Mouse (Mus musculus): ENCODE measurements at regions not wholly inside any gene's neighbourhood (a gene's known extent, or its start where the extent isn't known, plus 50 kb on each side); places are given as distances from the start of the nearest gene placed in this dataset.

DNA sequence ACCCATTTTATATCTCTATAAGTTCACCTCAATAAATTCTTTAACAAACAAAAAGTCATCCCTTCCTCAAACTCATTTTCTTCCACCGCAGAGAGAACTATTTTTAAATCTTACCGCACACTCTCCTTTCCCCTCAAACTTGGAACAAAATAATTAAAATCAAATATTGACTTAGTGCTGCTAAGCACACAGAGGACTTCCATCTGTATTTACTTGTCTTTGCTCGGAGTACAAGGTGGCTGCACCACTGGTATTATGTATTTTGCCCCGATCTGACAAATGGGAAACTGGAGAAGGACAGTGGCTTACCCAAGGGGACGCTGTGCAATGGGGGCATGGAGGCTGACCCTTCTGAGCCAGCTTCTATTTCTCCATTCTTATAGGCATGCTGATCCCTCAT is 72.9 kb upstream of the Mgat5 start:
- no peak for TF ChIP-seq POLR2A (IDR thresholded peaks at IDR 0.05; ENCODE audit: control insufficient read depth, low read depth, low read length)
- no peak for TF ChIP-seq CTCF (IDR thresholded peaks at IDR 0.05; ENCODE audit: control insufficient read depth, insufficient read depth, insufficient replicate concordance, low read depth, low read length)
